Mouse (Mus musculus): ENCODE data around the gene Tomm22.
A peak's percentile ranks its signal among the peaks of the same experiment; 100 is the strongest.

GRCm38 (mm10) chr15:79661852-79662251 is 8.8 kb upstream of the Tomm22 start:
- TF ChIP-seq POLR2A (IDR thresholded peaks at IDR 0.05; ENCODE audit: control insufficient read depth, low read depth, low read length) (no peak), CTCF (IDR thresholded peaks at IDR 0.05; ENCODE audit: control insufficient read depth, insufficient read depth, insufficient replicate concordance, low read depth, low read length) (peak; percentile 77; the same call in 1 of the 2 replicates)
